In the genomic region with DNA sequence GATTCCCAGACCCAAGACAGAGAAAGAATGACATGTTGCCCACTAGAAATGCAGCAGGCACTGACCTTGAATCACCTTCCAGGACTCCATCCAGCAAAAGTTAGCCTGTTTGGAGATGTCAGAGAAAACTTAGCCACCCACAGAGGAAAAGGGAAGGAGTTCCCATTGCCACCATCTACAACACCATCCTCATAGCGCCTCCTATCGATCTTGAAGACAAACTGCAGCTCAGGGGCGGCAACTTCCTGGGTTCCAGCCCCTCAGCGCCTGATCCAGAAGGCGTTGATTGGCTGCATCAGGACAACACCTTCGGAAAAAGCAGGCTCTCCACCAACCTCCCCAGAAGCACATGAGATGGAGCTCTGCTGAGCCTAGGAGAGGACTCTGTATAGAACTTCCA, we compare ENCODE assay signal across 8 mouse cellular contexts. TPM values are rescaled to one million over a fixed set of nuclear protein-coding genes. Genes with fewer than 3 reads are reported as not detected.
DNase-seq lines count a peak whose midpoint lies in the region; ATAC-seq and TF ChIP-seq lines count a peak whose summit lies in the region.
"Had no signal": no experiment of that assay in that cellular context is flagged by ENCODE, and none has a peak within 500 bp of the region (broad histone marks: within the 10 kb centered on the region; RNA-seq: fewer than 3 reads in every experiment).

No protein-coding gene starts in this region.

- peaks cover 16% of the 10 kb centered on the region for H3K27me3 ChIP-seq in midbrain, embryonic 14.5 days (ENCODE audit: control insufficient read depth, insufficient read depth, low read length)
- H3K27me3 ChIP-seq in midbrain, embryonic 13.5 days, result peaks cover 39% of the 10 kb centered on the region
- H3K27me3 ChIP-seq in embryonic facial prominence, embryonic 11.5 days (ENCODE audit: control insufficient read depth, insufficient read depth, low read length), result peaks cover 6% of the 10 kb centered on the region; the same call in 1 of the 2 replicates
- H3K27me3 ChIP-seq in heart, embryonic 16.5 days (ENCODE audit: control insufficient read depth, insufficient read depth, low read length), result peaks cover 15% of the 10 kb centered on the region; the same call in 1 of the 2 replicates
- H3K27me3 ChIP-seq in limb, embryonic 14.5 days (ENCODE audit: control insufficient read depth, insufficient read depth, low read length), result peaks cover 6% of the 10 kb centered on the region
- no peaks in the 10 kb centered on the region for H3K27me3 ChIP-seq in stomach, embryonic 14.5 days (ENCODE audit: control insufficient read depth, insufficient read depth, low read length)

- H3K4me3 ChIP-seq in midbrain, embryonic 14.5 days (replicated peaks; ENCODE audit: low read depth, low read length), result no peak overlapping the region
- H3K4me3 ChIP-seq in midbrain, embryonic 13.5 days (replicated peaks), result no peak overlapping the region
- H3K4me3 ChIP-seq in embryonic facial prominence, embryonic 11.5 days (ENCODE audit: low read depth, low read length), result 0 out of 2 replicates have a peak overlapping the region, but pooled peaks have one; percentile 12
- H3K4me3 ChIP-seq in heart, embryonic 16.5 days (ENCODE audit: low read length), result peak overlapping the region; percentile 62
- peak overlapping the region; percentile 62 for H3K4me3 ChIP-seq in limb, embryonic 14.5 days (replicated peaks; ENCODE audit: low read length)
- peak overlapping the region; percentile 58; the same call in 1 of the 2 replicates for H3K4me3 ChIP-seq in stomach, embryonic 14.5 days (ENCODE audit: low read depth, low read length)
- H3K4me3 ChIP-seq: myocyte had no signal

- no peak overlapping the region for H3K27ac ChIP-seq in midbrain, embryonic 14.5 days (replicated peaks; ENCODE audit: low read depth, low read length)
- no peak overlapping the region for H3K27ac ChIP-seq in midbrain, embryonic 13.5 days
- no peak overlapping the region for H3K27ac ChIP-seq in embryonic facial prominence, embryonic 11.5 days (replicated peaks; ENCODE audit: low read depth, low read length)
- no peak overlapping the region; the same call in 1 of the 2 replicates for H3K27ac ChIP-seq in heart, embryonic 16.5 days (ENCODE audit: low read length)
- no peak overlapping the region for H3K27ac ChIP-seq in limb, embryonic 14.5 days (replicated peaks; ENCODE audit: low read depth, low read length)
- H3K27ac ChIP-seq in stomach, embryonic 14.5 days (ENCODE audit: low read length), result peak overlapping the region; percentile 16; the same call in 1 of the 2 replicates

- H3K36me3 ChIP-seq in midbrain, embryonic 14.5 days (ENCODE audit: control insufficient read depth, insufficient read depth, low read length), result no peaks in the 10 kb centered on the region
- no peaks in the 10 kb centered on the region for H3K36me3 ChIP-seq in midbrain, embryonic 13.5 days
- H3K36me3 ChIP-seq in embryonic facial prominence, embryonic 11.5 days (replicated peaks; ENCODE audit: control insufficient read depth, insufficient read depth, low read depth, low read length), result no peaks in the 10 kb centered on the region
- H3K36me3 ChIP-seq in heart, embryonic 16.5 days (ENCODE audit: control insufficient read depth, insufficient read depth), result no peaks in the 10 kb centered on the region
- H3K36me3 ChIP-seq in limb, embryonic 14.5 days (ENCODE audit: control insufficient read depth, insufficient read depth, low read length), result peaks cover 14% of the 10 kb centered on the region; the same call in 1 of the 2 replicates
- no peaks in the 10 kb centered on the region for H3K36me3 ChIP-seq in stomach, embryonic 14.5 days (ENCODE audit: control insufficient read depth, insufficient read depth, low read length)

- no peak overlapping the region for H3K9ac ChIP-seq in midbrain, embryonic 14.5 days (replicated peaks; ENCODE audit: low read length)
- no peak overlapping the region for H3K9ac ChIP-seq in midbrain, embryonic 13.5 days (replicated peaks)
- no peak overlapping the region for H3K9ac ChIP-seq in embryonic facial prominence, embryonic 11.5 days (replicated peaks; ENCODE audit: low read length)
- H3K9ac ChIP-seq in heart, embryonic 16.5 days (ENCODE audit: low read length), result no peak overlapping the region
- H3K9ac ChIP-seq in limb, embryonic 14.5 days (ENCODE audit: low read depth, low read length, severe bottlenecking), result no peak overlapping the region
- no peak overlapping the region for H3K9ac ChIP-seq in stomach, embryonic 14.5 days (replicated peaks; ENCODE audit: low read depth, low read length)

- TF ChIP-seq POLR2A in limb, embryonic 14.5 days (IDR thresholded peaks at IDR 0.05; ENCODE audit: borderline replicate concordance, extremely low read depth, insufficient read depth, insufficient read length), result no peak

- 20% methylated on average over 6 of the region's 6 CpGs for WGBS in midbrain, embryonic 14.5 days
- WGBS in midbrain, embryonic 13.5 days, result 28% methylated on average over 6 of the region's 6 CpGs
- 23% methylated on average over 6 of the region's 6 CpGs for WGBS in embryonic facial prominence, embryonic 11.5 days
- 17% methylated on average over 6 of the region's 6 CpGs for WGBS in heart, embryonic 16.5 days
- WGBS in limb, embryonic 14.5 days, result 14% methylated on average over 6 of the region's 6 CpGs
- 30% methylated on average over 6 of the region's 6 CpGs for WGBS in stomach, embryonic 14.5 days

- H3K4me1 ChIP-seq in midbrain, embryonic 14.5 days (ENCODE audit: control insufficient read depth, insufficient read depth, low read length), result peaks cover 11% of the 10 kb centered on the region; the same call in 1 of the 2 replicates
- peaks cover 27% of the 10 kb centered on the region for H3K4me1 ChIP-seq in midbrain, embryonic 13.5 days (replicated peaks)
- H3K4me1 ChIP-seq in embryonic facial prominence, embryonic 11.5 days (ENCODE audit: control insufficient read depth, insufficient read depth, low read length), result peaks cover 5% of the 10 kb centered on the region
- peaks cover 17% of the 10 kb centered on the region for H3K4me1 ChIP-seq in heart, embryonic 16.5 days (ENCODE audit: control insufficient read depth, insufficient read depth, low read length)
- H3K4me1 ChIP-seq in limb, embryonic 14.5 days (ENCODE audit: control insufficient read depth, insufficient read depth, low read length), result peaks cover 25% of the 10 kb centered on the region
- no peaks in the 10 kb centered on the region; the same call in 1 of the 2 replicates for H3K4me1 ChIP-seq in stomach, embryonic 14.5 days (ENCODE audit: control insufficient read depth, insufficient read depth, low read length)

- ATAC-seq in midbrain, embryonic 14.5 days (ENCODE audit: low FRiP score, low TSS enrichment), result no peak
- ATAC-seq in midbrain, embryonic 13.5 days, result no peak
- no peak for ATAC-seq in embryonic facial prominence, embryonic 11.5 days (replicated peaks; ENCODE audit: insufficient number of reproducible peaks, low FRiP score, low TSS enrichment, low read depth)
- ATAC-seq in heart, embryonic 16.5 days (replicated peaks; ENCODE audit: extremely low read depth, insufficient read depth, low FRiP score), result no peak
- ATAC-seq in limb, embryonic 14.5 days (ENCODE audit: low FRiP score, low read depth), result no peak
- no peak for ATAC-seq in stomach, embryonic 14.5 days (ENCODE audit: insufficient number of reproducible peaks, insufficient read depth, low FRiP score, low read depth)

- H3K9me3 ChIP-seq in midbrain, embryonic 14.5 days (ENCODE audit: control insufficient read depth, low read length), result no peaks in the 10 kb centered on the region
- no peaks in the 10 kb centered on the region for H3K9me3 ChIP-seq in midbrain, embryonic 13.5 days
- no peaks in the 10 kb centered on the region for H3K9me3 ChIP-seq in embryonic facial prominence, embryonic 11.5 days (replicated peaks; ENCODE audit: control insufficient read depth, low read length)
- H3K9me3 ChIP-seq in heart, embryonic 16.5 days (replicated peaks; ENCODE audit: control insufficient read depth, low read length), result no peaks in the 10 kb centered on the region
- no peaks in the 10 kb centered on the region for H3K9me3 ChIP-seq in limb, embryonic 14.5 days (ENCODE audit: control insufficient read depth, low read length)
- no peaks in the 10 kb centered on the region for H3K9me3 ChIP-seq in stomach, embryonic 14.5 days (ENCODE audit: control insufficient read depth, low read depth, low read length)

- H3K4me2 ChIP-seq in midbrain, embryonic 14.5 days (ENCODE audit: low read length), result peak overlapping the region; percentile 66
- no peak overlapping the region for H3K4me2 ChIP-seq in midbrain, embryonic 13.5 days (replicated peaks)
- peak overlapping the region; percentile 94 for H3K4me2 ChIP-seq in embryonic facial prominence, embryonic 11.5 days (ENCODE audit: low read depth, low read length)
- H3K4me2 ChIP-seq in heart, embryonic 16.5 days (ENCODE audit: low read depth, low read length), result peak overlapping the region; percentile 85
- peak overlapping the region; percentile 83 for H3K4me2 ChIP-seq in limb, embryonic 14.5 days (replicated peaks; ENCODE audit: low read depth, low read length, severe bottlenecking)
- H3K4me2 ChIP-seq in stomach, embryonic 14.5 days (replicated peaks; ENCODE audit: low read depth, low read length), result peak overlapping the region; percentile 92

- peak; percentile 24 for DNase-seq in midbrain, embryonic 14.5 days
- DNase-seq in embryonic facial prominence, embryonic 11.5 days (ENCODE audit: low spot score), result peak; percentile 64
- DNase-seq in limb, embryonic 14.5 days (ENCODE audit: low spot score), result peak; percentile 72
- no peak for DNase-seq in thymus, postnatal 4 days

RNA-seq across cellular contexts. Expression of gene Adamts15, which starts 1.5 kb away (rescaled TPM):
- polyA plus RNA-seq in midbrain, embryonic 14.5 days (2014; fragmentation: Nextera tagmentation; extraction: Ambion mirVana), result 3.1 and 3.8 TPM in 2 replicates
- polyA plus RNA-seq in midbrain, embryonic 13.5 days (2015; fragmentation: Nextera tagmentation; extraction: Ambion mirVana), result 2.9 and 3.2 TPM in 2 replicates
- 7.5 and 7.6 TPM in 2 replicates for polyA plus RNA-seq in embryonic facial prominence, embryonic 11.5 days (2014; fragmentation: Nextera tagmentation; extraction: Ambion mirVana)
- 4.3 and 5.4 TPM in 2 replicates for polyA plus RNA-seq in heart, embryonic 16.5 days (2015; fragmentation: Nextera tagmentation; extraction: Ambion mirVana)
- 33.2 and 39.5 TPM in 2 replicates for polyA plus RNA-seq in limb, embryonic 14.5 days (2012; rRNA removed)
- polyA plus RNA-seq in limb, embryonic 14.5 days (2014; fragmentation: Nextera tagmentation; extraction: Ambion mirVana), result 29.0 and 39.9 TPM in 2 replicates
- polyA plus RNA-seq in stomach, embryonic 14.5 days (2014; fragmentation: Nextera tagmentation; extraction: Ambion mirVana), result 10.1 and 12.9 TPM in 2 replicates
- polyA plus RNA-seq: myocyte had no signal

RNA-seq across cellular contexts. Expression of gene Adamts8, which starts 21.6 kb away (rescaled TPM):
- polyA plus RNA-seq in midbrain, embryonic 14.5 days (2014; fragmentation: Nextera tagmentation; extraction: Ambion mirVana), result 1.1 and 1.7 TPM in 2 replicates
- polyA plus RNA-seq in midbrain, embryonic 13.5 days (2015; fragmentation: Nextera tagmentation; extraction: Ambion mirVana), result 0.66 and 0.96 TPM in 2 replicates
- polyA plus RNA-seq in embryonic facial prominence, embryonic 11.5 days (2014; fragmentation: Nextera tagmentation; extraction: Ambion mirVana), result 0.59 and 0.64 TPM in 2 replicates
- 10.0 and 12.7 TPM in 2 replicates for polyA plus RNA-seq in heart, embryonic 16.5 days (2015; fragmentation: Nextera tagmentation; extraction: Ambion mirVana)
- polyA plus RNA-seq in limb, embryonic 14.5 days (2012; rRNA removed), result 4.2 and 4.4 TPM in 2 replicates
- polyA plus RNA-seq in limb, embryonic 14.5 days (2014; fragmentation: Nextera tagmentation; extraction: Ambion mirVana), result 4.4 and 5.0 TPM in 2 replicates
- 8.1 and 8.3 TPM in 2 replicates for polyA plus RNA-seq in stomach, embryonic 14.5 days (2014; fragmentation: Nextera tagmentation; extraction: Ambion mirVana)
- polyA plus RNA-seq: myocyte had no signal

Comparison
In these comparisons a context has a peak if more than half of its experiments do, and no peak if none do; other contexts are left out.
1. H3K4me3 ChIP-seq: peak in embryonic facial prominence, embryonic 11.5 days (single experiment), heart, embryonic 16.5 days (single experiment), limb, embryonic 14.5 days (single experiment) and stomach, embryonic 14.5 days (single experiment); none in midbrain, embryonic 14.5 days (single experiment) and midbrain, embryonic 13.5 days (single experiment).